Mouse (Mus musculus): Measurements from ENCODE around the gene Inpp1. TPM values are rescaled to one million over a fixed set of nuclear protein-coding genes. Genes with fewer than 3 reads are reported as not detected.

The Inpp1 gene
- total RNA-seq, 2 experiments from 2014 or later = 12.3 to 12.6 TPM

- no peak for DNase-seq (ENCODE audit: low spot score in 2 of 2)
These were observed 21.6 kb downstream of the Inpp1 start for GRCm38 (mm10) chr1:52795927-52796326.

- DNase-seq (ENCODE audit: low spot score in 2 of 2) = no peak
These were observed 23.8 kb downstream of the Inpp1 start for GRCm38 (mm10) chr1:52793692-52794091.

GRCm38 (mm10) chr1:52792701-52793100 is 24.8 kb downstream of the Inpp1 start:
- no peak for DNase-seq (ENCODE audit: low spot score in 2 of 2)

- DNase-seq (ENCODE audit: low spot score in 2 of 2) = no peak
These were observed 30.2 kb downstream of the Inpp1 start for GRCm38 (mm10) chr1:52787254-52787653.

GRCm38 (mm10) chr1:52765176-52766111 is 52.0 kb downstream of the Inpp1 start:
- no peak for DNase-seq (ENCODE audit: low spot score in 2 of 2)

GRCm38 (mm10) chr1:52763894-52764809 is 53.3 kb downstream of the Inpp1 start:
- DNase-seq (ENCODE audit: low spot score in 2 of 2) = no peak

GRCm38 (mm10) chr1:52758174-52758573 is 59.3 kb downstream of the Inpp1 start:
- DNase-seq (ENCODE audit: low spot score in 2 of 2) = no peak

- no peak for DNase-seq (ENCODE audit: low spot score in 2 of 2)
These were observed 63.2 kb downstream of the Inpp1 start for GRCm38 (mm10) chr1:52754331-52754730.

GRCm38 (mm10) chr1:52753828-52754227 is 63.7 kb downstream of the Inpp1 start:
- DNase-seq (ENCODE audit: low spot score in 2 of 2) = no peak

GRCm38 (mm10) chr1:52752706-52753105 is 64.8 kb downstream of the Inpp1 start:
- no peak for DNase-seq (ENCODE audit: low spot score in 2 of 2)

GRCm38 (mm10) chr1:52751634-52752033 is 65.9 kb downstream of the Inpp1 start:
- DNase-seq (ENCODE audit: low spot score in 2 of 2) = no peak

GRCm38 (mm10) chr1:52749978-52750377 is 67.5 kb downstream of the Inpp1 start:
- no peak for DNase-seq (ENCODE audit: low spot score in 2 of 2)

GRCm38 (mm10) chr1:52748260-52748659 is 69.2 kb downstream of the Inpp1 start:
- DNase-seq (ENCODE audit: low spot score in 2 of 2) = peak; percentile 33 to 51

GRCm38 (mm10) chr1:52742567-52742966 is 74.9 kb downstream of the Inpp1 start:
- no peak for DNase-seq (ENCODE audit: low spot score in 2 of 2)

Other genes with a start within 250 kb of the Inpp1 start
- gene Nemp2, start 187.0 kb downstream of the Inpp1 start, total RNA-seq (2021) = 1 to 10 TPM; 4.2 to 5.8 TPM
- 1 to 10 TPM; 6.2 to 7.6 TPM for gene Mfsd6, start 90.2 kb downstream of the Inpp1 start, total RNA-seq (2021)
- gene Hibch, start 27.2 kb upstream of the Inpp1 start, total RNA-seq (2021) = 10 to 100 TPM; 25.1 to 25.3 TPM
- gene 1700019D03Rik, start 202.5 kb upstream of the Inpp1 start, total RNA-seq (2021) = 1 to 10 TPM; 1.7 to 2.5 TPM
- 10 to 100 TPM; 68.6 to 81.2 TPM for gene Mstn, start 244.0 kb upstream of the Inpp1 start, total RNA-seq (2021)